Mouse (Mus musculus) neutrophil, adult 5-6 weeks (primary cell): ENCODE measurements around the gene Cux1. TPM values are rescaled to one million over a fixed set of nuclear protein-coding genes. Genes with fewer than 3 reads are reported as not detected.

Experiments used
- ATAC-seq: fragments of 151-379, 151-347 bp; 2 replicates; pipeline ENCODE4 v1.8.0; 2017; ENCODE audit warnings: mild to moderate bottlenecking, moderate TSS enrichment; ENCODE audit not compliant: insufficient number of reproducible peaks, poor library complexity, low FRiP score, severe bottlenecking; ENCODE audit errors: extremely low read depth
- total RNA-seq: library from RNA; stranded (forward); fragments of 200-1000 nt; gene quantifications from 2 replicates; pipeline ENCODE4 v1.2.3, GENCODE M21; 2017

Gene Cux1
- total RNA-seq, 1 experiment from 2014 or later, result 126 TPM

DNA sequence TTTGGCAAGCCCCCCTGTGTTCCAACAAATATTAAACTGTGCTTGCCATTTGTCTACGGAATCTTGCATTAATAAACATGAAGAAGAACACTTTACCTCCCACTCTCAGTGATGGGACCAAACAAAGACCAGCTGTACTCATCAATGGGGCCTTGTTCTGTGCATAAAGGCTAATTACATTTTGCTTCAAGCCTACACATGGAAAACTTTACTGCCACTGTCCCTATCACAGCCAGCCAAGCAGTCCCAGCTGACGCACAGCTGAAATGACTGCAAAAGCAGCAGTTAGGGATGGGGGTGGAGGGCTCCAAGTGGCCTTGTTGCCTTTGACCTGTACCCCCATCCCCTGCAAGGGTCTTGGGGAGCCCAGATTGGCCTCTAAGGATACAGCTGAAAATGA is 210.1 kb downstream of the Cux1 start:
- no peak for ATAC-seq

DNA sequence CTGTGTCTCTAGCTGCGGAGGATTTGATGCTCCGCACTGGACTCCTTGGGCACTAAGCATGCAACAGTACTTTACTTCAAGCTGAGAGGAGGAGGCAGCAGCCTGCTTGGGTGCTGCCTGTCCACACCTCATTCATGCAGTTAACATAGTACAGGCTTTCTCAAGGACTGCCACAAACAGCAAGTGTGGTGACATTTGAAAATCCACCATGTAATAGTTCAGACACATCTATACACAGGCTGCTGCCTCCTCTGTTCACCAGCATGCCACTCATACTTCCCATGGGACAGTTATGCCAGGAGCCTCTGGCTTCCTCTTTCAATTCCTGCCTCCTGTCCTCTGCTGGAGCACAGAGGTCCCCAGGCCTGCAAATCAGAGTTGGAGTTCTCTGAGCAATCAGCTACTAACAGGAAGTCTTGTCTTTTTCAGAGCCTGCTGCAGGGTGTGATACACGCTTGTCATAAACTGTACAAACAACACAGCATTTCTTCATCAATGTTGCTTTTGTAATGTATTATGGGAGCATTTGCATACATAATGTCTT is 211.6 kb downstream of the Cux1 start:
- no peak for ATAC-seq

DNA sequence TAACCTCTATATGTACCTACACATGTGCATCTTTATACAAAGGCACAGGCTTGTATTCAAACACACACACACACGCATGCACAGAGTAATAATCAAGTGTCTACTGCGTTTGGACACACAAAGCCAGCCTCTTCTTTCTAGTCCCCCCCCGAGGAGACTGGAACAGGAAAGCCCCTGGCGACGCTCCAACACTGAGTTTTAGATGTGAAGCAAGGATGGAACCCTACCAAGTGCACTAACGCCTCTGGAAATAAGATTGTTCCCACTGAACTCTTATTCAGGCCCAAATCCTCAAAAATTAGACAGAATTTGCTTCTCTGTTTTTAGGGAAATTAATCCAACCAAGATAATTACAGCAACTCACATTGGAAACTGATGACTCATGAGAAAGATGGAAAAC is 212.6 kb downstream of the Cux1 start:
- ATAC-seq, result no peak

GRCm38 (mm10) chr5:136353114-136353513 is 214.2 kb downstream of the Cux1 start:
- ATAC-seq, result no peak

GRCm38 (mm10) chr5:136343156-136343890 is 224.0 kb downstream of the Cux1 start:
- ATAC-seq, result no peak

- ATAC-seq, result no peak
These were observed 230.3 kb downstream of the Cux1 start for GRCm38 (mm10) chr5:136336798-136337527.

- no peak for ATAC-seq
These were observed 231.6 kb downstream of the Cux1 start for GRCm38 (mm10) chr5:136335681-136336080.

DNA sequence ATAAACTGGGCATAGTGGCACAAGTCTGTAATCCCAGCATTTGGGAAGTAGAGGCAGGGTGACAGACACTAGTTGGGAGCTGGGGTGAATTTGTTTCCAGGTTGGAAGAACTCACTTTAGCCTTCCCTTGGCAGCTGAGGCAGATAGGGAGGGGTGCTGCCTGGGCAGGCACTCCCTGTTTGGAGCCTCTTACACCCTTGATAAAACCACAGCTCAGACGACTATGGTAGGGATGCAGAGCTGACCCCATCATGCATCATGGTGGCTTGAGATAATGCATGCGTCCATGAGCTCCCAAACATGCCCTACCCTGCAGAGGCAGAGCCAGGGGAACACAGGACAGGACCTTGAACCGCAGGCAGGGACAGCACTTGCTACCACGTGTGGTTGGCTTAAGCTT is 232.5 kb downstream of the Cux1 start:
- no peak for ATAC-seq

GRCm38 (mm10) chr5:136334051-136334450 is 233.2 kb downstream of the Cux1 start:
- ATAC-seq, result no peak

- ATAC-seq, result no peak
These were observed 234.4 kb downstream of the Cux1 start for GRCm38 (mm10) chr5:136332786-136333462.

GRCm38 (mm10) chr5:136327736-136328135 is 239.6 kb downstream of the Cux1 start:
- ATAC-seq, result no peak

DNA sequence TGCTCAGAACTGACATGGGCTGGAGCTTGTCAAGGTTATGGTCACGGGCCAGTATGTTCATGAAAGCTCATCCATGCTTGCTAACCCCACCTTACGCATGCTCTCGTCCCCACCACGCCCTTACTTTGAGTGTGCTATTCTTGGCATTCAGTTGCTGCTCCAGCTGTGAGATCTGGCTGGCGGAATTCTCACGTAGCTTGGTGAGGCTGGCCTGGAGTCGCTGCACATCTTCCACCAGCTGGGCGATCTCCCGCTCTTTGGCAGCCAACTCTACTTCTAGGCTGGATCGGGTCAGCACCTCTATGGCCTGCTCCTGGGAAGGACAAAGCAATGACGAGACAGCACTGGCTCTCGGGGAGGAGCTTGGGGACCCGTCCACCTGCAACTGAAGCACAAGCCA is 240.7 kb downstream of the Cux1 start:
- no peak for ATAC-seq

DNA sequence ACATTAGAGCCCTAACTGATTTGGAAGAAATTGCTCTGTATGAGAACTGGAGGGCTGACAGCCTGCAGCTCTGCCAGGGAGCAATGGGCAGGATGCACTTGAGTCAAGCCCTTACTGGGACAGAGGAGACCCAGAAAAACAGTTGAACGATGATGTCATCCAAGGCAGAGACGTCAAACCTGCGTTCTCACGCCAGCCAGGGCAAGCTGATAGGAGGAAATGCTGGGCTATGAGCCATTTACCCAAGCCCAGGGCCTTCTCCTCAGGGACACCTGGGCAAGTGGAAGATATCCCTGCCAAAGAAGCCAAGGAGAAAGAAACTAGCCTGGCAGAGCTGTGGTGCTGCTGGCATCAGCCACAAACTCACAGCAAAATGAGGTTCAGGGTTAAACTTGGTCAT is 242.8 kb downstream of the Cux1 start:
- no peak for ATAC-seq

DNA sequence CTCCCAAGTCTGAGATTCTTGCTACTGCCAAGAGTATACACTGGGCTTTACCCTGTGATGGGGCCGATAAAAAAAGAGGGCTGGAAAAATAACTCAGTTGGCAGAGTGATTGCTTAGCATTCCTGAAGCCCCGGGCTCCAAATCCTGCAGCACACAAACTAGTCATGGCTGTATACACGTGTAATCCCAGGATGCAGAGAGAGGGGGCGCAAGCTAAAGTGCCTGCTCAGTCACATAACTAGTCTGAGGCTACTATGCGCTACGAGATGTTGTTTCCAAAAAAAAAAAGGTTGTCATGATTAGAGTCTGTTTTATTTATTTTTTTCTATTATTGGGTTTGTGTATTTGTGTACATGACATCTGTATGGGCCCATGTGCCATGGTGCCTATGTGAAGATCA is 245.9 kb downstream of the Cux1 start:
- ATAC-seq, result no peak

- ATAC-seq, result no peak
These were observed 254.7 kb downstream of the Cux1 start for GRCm38 (mm10) chr5:136312566-136312965.

DNA sequence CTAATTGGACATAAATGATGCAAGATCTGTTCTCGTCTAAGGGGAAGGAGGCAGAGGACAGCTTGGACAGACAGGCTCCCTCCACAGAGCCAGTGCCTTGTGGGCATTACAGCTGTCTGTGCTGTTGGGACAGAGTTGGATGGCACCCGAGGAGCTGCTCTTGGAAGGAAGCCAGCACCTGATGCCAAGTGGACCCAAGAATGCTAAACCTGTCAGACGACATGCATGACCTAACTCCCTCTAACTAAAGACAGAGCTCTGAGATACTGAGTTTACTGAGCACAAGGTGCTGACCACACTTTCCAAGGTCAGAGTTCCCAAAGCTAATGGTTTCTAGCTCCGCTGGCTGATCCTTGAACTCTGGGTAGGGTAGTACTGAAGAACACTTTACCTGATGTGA is 255.1 kb downstream of the Cux1 start:
- no peak for ATAC-seq

GRCm38 (mm10) chr5:136306254-136306653 is 261.0 kb downstream of the Cux1 start:
- ATAC-seq, result no peak

- ATAC-seq, result no peak
These were observed 263.8 kb downstream of the Cux1 start for GRCm38 (mm10) chr5:136303409-136303983.

DNA sequence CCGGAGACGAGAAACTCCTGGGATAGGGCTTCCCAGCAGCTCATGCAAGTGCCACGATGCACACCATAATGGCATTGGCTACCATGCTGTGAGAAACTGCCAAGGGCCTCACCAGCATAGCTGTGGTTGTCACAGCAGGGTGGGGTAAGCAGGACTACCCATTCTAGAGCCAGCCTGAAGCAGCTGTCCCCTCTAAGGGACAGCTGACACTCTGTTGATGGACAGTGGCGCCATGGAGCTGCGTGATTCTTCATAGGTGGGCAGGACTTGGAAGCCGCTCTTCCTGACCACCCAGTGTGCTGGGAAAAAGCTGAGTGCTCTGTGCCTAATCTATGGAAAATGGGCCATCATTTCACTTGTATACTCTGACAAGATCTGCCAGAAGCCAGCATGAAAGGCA is 266.4 kb downstream of the Cux1 start:
- no peak for ATAC-seq
